ENCODE assay signal across 12 mouse cellular contexts in genomic region chr13:98505489-98505857, GRCm38 (mm10). TPM values are rescaled to one million over a fixed set of nuclear protein-coding genes. Genes with fewer than 3 reads are reported as not detected.
DNase-seq lines count a peak whose midpoint lies in the region; ATAC-seq and TF ChIP-seq lines count a peak whose summit lies in the region.
"Had no signal": no experiment of that assay in that cellular context is flagged by ENCODE, and none has a peak within 500 bp of the region (broad histone marks: within the 10 kb centered on the region; RNA-seq: fewer than 3 reads in every experiment).

No protein-coding gene starts in this region.

- DNase-seq in kidney, adult 2 months: no peak
- DNase-seq in embryonic facial prominence, embryonic 11.5 days (ENCODE audit: low spot score): no peak
- DNase-seq in gastrocnemius, adult 18-20 months (ENCODE audit: low spot score): no peak
- DNase-seq: cerebellum, adult 2 months; right cerebral cortex, postnatal 4 days had no signal

- no peaks in the 10 kb centered on the region for H3K36me3 ChIP-seq in kidney, embryonic 15.5 days
- no peaks in the 10 kb centered on the region for H3K36me3 ChIP-seq in kidney, adult 2 months (ENCODE audit: control insufficient read depth, insufficient read depth, low read length)
- no peaks in the 10 kb centered on the region for H3K36me3 ChIP-seq in E14TG2a.4 (ENCODE audit: insufficient read depth, low read length)
- H3K36me3 ChIP-seq in embryonic facial prominence, embryonic 11.5 days (replicated peaks; ENCODE audit: control insufficient read depth, insufficient read depth, low read depth, low read length): no peaks in the 10 kb centered on the region
- no peaks in the 10 kb centered on the region for H3K36me3 ChIP-seq in limb, embryonic 12.5 days
- H3K36me3 ChIP-seq: liver, embryonic 15.5 days; stomach, embryonic 15.5 days had no signal

- no peak for TF ChIP-seq CTCF in kidney, adult 2 months (conservative IDR thresholded peaks at IDR 0.05; ENCODE audit: insufficient read depth, insufficient read length, low read depth, low read length)
- TF ChIP-seq CTCF in E14TG2a.4 (conservative IDR thresholded peaks at IDR 0.05; ENCODE audit: low read length): no peak

- no peak overlapping the region for H3K9ac ChIP-seq in kidney, embryonic 15.5 days
- H3K9ac ChIP-seq in embryonic facial prominence, embryonic 11.5 days (replicated peaks; ENCODE audit: low read length): no peak overlapping the region
- H3K9ac ChIP-seq in limb, embryonic 12.5 days (replicated peaks): no peak overlapping the region
- H3K9ac ChIP-seq: liver, embryonic 15.5 days; stomach, embryonic 15.5 days had no signal

- H3K27me3 ChIP-seq in kidney, embryonic 15.5 days: peaks cover 87% of the 10 kb centered on the region
- H3K27me3 ChIP-seq in kidney, adult 2 months (replicated peaks; ENCODE audit: control insufficient read depth, insufficient read depth, low read length): peaks cover 17% of the 10 kb centered on the region
- H3K27me3 ChIP-seq in E14TG2a.4 (ENCODE audit: insufficient read depth, low read length): peaks cover 75% of the 10 kb centered on the region
- peaks cover 17% of the 10 kb centered on the region for H3K27me3 ChIP-seq in embryonic facial prominence, embryonic 11.5 days (ENCODE audit: control insufficient read depth, insufficient read depth, low read length)
- H3K27me3 ChIP-seq in limb, embryonic 12.5 days: peaks cover 83% of the 10 kb centered on the region

- H3K9me3 ChIP-seq in kidney, embryonic 15.5 days (replicated peaks): no peaks in the 10 kb centered on the region
- 0 out of 2 replicates have a peak, but pooled peaks cover 2% of the 10 kb centered on the region for H3K9me3 ChIP-seq in E14TG2a.4 (ENCODE audit: low read length)
- H3K9me3 ChIP-seq in embryonic facial prominence, embryonic 11.5 days (replicated peaks; ENCODE audit: control insufficient read depth, low read length): no peaks in the 10 kb centered on the region
- no peaks in the 10 kb centered on the region for H3K9me3 ChIP-seq in limb, embryonic 12.5 days
- H3K9me3 ChIP-seq: liver, embryonic 15.5 days; stomach, embryonic 15.5 days had no signal

- 0 out of 2 replicates have a peak, but pooled peaks have one; percentile 9 for ATAC-seq in kidney, embryonic 15.5 days (replicated peaks; ENCODE audit: low FRiP score)
- ATAC-seq in embryonic facial prominence, embryonic 11.5 days (replicated peaks; ENCODE audit: insufficient number of reproducible peaks, low FRiP score, low TSS enrichment, low read depth): 0 out of 2 replicates have a peak, but pooled peaks have one; percentile 15
- ATAC-seq in limb, embryonic 12.5 days (ENCODE audit: insufficient number of reproducible peaks, insufficient read depth, low FRiP score, low TSS enrichment, low read depth): no peak
- ATAC-seq in frontal cortex, adult (ENCODE audit: low TSS enrichment): no peak

- no peak overlapping the region for H3K27ac ChIP-seq in kidney, embryonic 15.5 days
- H3K27ac ChIP-seq in kidney, adult 2 months (ENCODE audit: insufficient read depth, low read depth, low read length): no peak overlapping the region
- H3K27ac ChIP-seq in embryonic facial prominence, embryonic 11.5 days (replicated peaks; ENCODE audit: low read depth, low read length): peak overlapping the region; percentile 63; the same call in 1 of the 2 replicates
- H3K27ac ChIP-seq in limb, embryonic 12.5 days: no peak overlapping the region
- H3K27ac ChIP-seq: liver, embryonic 15.5 days; stomach, embryonic 15.5 days had no signal

- H3K4me2 ChIP-seq in kidney, embryonic 15.5 days: peak overlapping the region; percentile 82
- peak overlapping the region; percentile 19 for H3K4me2 ChIP-seq in embryonic facial prominence, embryonic 11.5 days (ENCODE audit: low read depth, low read length)
- peak overlapping the region; percentile 96 for H3K4me2 ChIP-seq in limb, embryonic 12.5 days

- WGBS in kidney, embryonic 15.5 days: 9% methylated on average over 11 of the region's 11 CpGs
- WGBS in kidney, adult 2 months: 24% methylated on average over 11 of the region's 11 CpGs
- 3% methylated on average over 11 of the region's 11 CpGs for WGBS in embryonic facial prominence, embryonic 11.5 days
- 4% methylated on average over 11 of the region's 11 CpGs for WGBS in limb, embryonic 12.5 days

- H3K4me1 ChIP-seq in kidney, embryonic 15.5 days: peaks cover 43% of the 10 kb centered on the region
- H3K4me1 ChIP-seq in kidney, adult 2 months (ENCODE audit: control insufficient read depth, insufficient read depth, low read length): peaks cover 3% of the 10 kb centered on the region; the same call in 1 of the 2 replicates
- H3K4me1 ChIP-seq in E14TG2a.4 (replicated peaks; ENCODE audit: low read depth, low read length): peaks cover 49% of the 10 kb centered on the region
- H3K4me1 ChIP-seq in embryonic facial prominence, embryonic 11.5 days (ENCODE audit: control insufficient read depth, insufficient read depth, low read length): peaks cover 13% of the 10 kb centered on the region
- peaks cover 36% of the 10 kb centered on the region for H3K4me1 ChIP-seq in limb, embryonic 12.5 days (replicated peaks)
- H3K4me1 ChIP-seq: liver, embryonic 15.5 days had no signal

- TF ChIP-seq POLR2A in kidney, adult 2 months (IDR thresholded peaks at IDR 0.05; ENCODE audit: low read depth, low read length): no peak

- H3K4me3 ChIP-seq in kidney, embryonic 15.5 days (replicated peaks): peak overlapping the region; percentile 45; the same call in 1 of the 2 replicates
- H3K4me3 ChIP-seq in kidney, adult 2 months (ENCODE audit: insufficient read depth, low read depth, low read length): no peak overlapping the region
- H3K4me3 ChIP-seq in E14TG2a.4 (replicated peaks; ENCODE audit: low read length): 0 out of 2 replicates have a peak overlapping the region, but pooled peaks have one; percentile 77
- H3K4me3 ChIP-seq in embryonic facial prominence, embryonic 11.5 days (ENCODE audit: low read depth, low read length): no peak overlapping the region
- no peak overlapping the region for H3K4me3 ChIP-seq in limb, embryonic 12.5 days (replicated peaks)

RNA-seq across cellular contexts. Expression of gene Gm10320, which starts 13.7 kb away (rescaled TPM):
- 1.1 and 2.6 TPM in 2 replicates for polyA plus RNA-seq in kidney, embryonic 15.5 days (2015; fragmentation: Nextera tagmentation; extraction: Ambion mirVana)
- polyA plus RNA-seq in kidney, adult 2 months (2012; rRNA removed): 1.1 and 2.0 TPM in 2 replicates
- 1.2 and 1.5 TPM in 2 replicates for polyA plus RNA-seq in embryonic facial prominence, embryonic 11.5 days (2014; fragmentation: Nextera tagmentation; extraction: Ambion mirVana)
- 1.3 and 1.7 TPM in 2 replicates for polyA plus RNA-seq in limb, embryonic 12.5 days (2016; fragmentation: Nextera tagmentation; extraction: Ambion mirVana)
- total RNA-seq in gastrocnemius, adult 18-20 months (2021): not detected
- total RNA-seq: left cerebral cortex, adult 8-10 months had no signal

Comparison
In these comparisons a context has a peak if more than half of its experiments do, and no peak if none do; other contexts are left out.
1. H3K4me3 ChIP-seq: peak in kidney, embryonic 15.5 days (single experiment) and E14TG2a.4 (single experiment); none in kidney, adult 2 months (single experiment), embryonic facial prominence, embryonic 11.5 days (single experiment) and limb, embryonic 12.5 days (single experiment).
2. ATAC-seq: peak in kidney, embryonic 15.5 days (single experiment) and embryonic facial prominence, embryonic 11.5 days (single experiment); none in limb, embryonic 12.5 days (single experiment) and frontal cortex, adult (single experiment).
3. H3K4me2 ChIP-seq: peak in every context shown above with its lines; median percentile 96 in limb, embryonic 12.5 days; 82 in kidney, embryonic 15.5 days; 19 in embryonic facial prominence, embryonic 11.5 days.